Mouse (Mus musculus) E14TG2a.4 (cell line): Measurements from ENCODE around the gene Tmem198b.

Source experiments
- CTCF ChIP-seq: conservative IDR thresholded peaks from 2 replicates; pipeline ENCODE4 v1.5.1; 2014; ENCODE audit warnings: low read length
- NANOG ChIP-seq: IDR thresholded peaks from 2 replicates; pipeline ENCODE4 v1.6.1; 2014; ENCODE audit warnings: borderline replicate concordance, low read length, mixed read lengths
- POU5F1 ChIP-seq: IDR thresholded peaks from 2 replicates; pipeline ENCODE4 v1.6.1; 2014; ENCODE audit warnings: low read length, borderline replicate concordance

DNA sequence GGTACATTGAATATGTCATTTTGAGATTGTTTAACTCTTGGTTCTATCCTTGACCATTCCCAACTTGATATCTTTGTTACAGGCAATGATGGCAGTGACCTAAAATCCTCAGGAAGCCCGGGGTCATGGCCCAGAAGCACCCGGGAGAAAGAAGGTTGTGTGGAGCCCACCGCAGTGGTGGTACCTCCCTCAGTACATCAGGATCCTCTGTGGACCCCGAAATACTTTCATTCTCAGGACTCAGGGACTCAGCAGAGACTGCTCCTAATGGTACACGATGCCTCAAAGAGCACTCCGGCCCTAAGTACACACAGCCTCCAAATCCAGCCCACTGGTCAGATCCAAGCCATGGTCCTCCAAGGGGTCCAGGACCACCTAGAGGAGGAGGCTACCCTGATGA, 1.9 kb upstream of the Tmem198b start:
- TF ChIP-seq CTCF, result no peak
- no peak for TF ChIP-seq POU5F1
- TF ChIP-seq NANOG, result no peak
